Mouse (Mus musculus) megakaryocyte, adult 5-6 weeks (primary cell): ENCODE measurements around the gene Tyms. TPM values are rescaled to one million over a fixed set of nuclear protein-coding genes. Genes with fewer than 3 reads are reported as not detected.

Experiments used
- ATAC-seq: 2 replicates; pipeline ENCODE4 v1.8.0; 2016; ENCODE audit warnings: mild to moderate bottlenecking, inconsistent platforms; ENCODE audit not compliant: poor library complexity, severe bottlenecking
- total RNA-seq, 2 experiments: library from RNA; stranded (forward) in 1 of 2; stranded (reverse) in 1 of 2; fragments of 153-499, 151-499 nt in 1 of 2; fragments of 221-1000, 200-1000 nt in 1 of 2; gene quantifications; 2 replicates each; pipeline versions ENCODE4 v1.2.3 to v1.2.4; 2015 to 2017

Tyms gene
- total RNA-seq (2015): 123 and 146 TPM in 2 replicates
- total RNA-seq (2017): 91.0 and 114 TPM in 2 replicates

- ATAC-seq: peak; percentile 87
Observed at GRCm38 (mm10) chr5:30072825-30073821, at the start of gene Tyms. TSS of gene Tyms (minus strand) at chr5:30073617.

- no peak for ATAC-seq
Observed at GRCm38 (mm10) chr5:30122481-30122880, 49.1 kb upstream of the Tyms start.

GRCm38 (mm10) chr5:30120106-30120505 lies 46.7 kb upstream of the Tyms start:
- no peak for ATAC-seq

GRCm38 (mm10) chr5:30119163-30119562 lies 45.7 kb upstream of the Tyms start:
- ATAC-seq: no peak

- no peak for ATAC-seq
Observed at GRCm38 (mm10) chr5:30118018-30118417, 44.6 kb upstream of the Tyms start.

GRCm38 (mm10) chr5:30115718-30116117 lies 42.3 kb upstream of the Tyms start:
- ATAC-seq: no peak

DNA sequence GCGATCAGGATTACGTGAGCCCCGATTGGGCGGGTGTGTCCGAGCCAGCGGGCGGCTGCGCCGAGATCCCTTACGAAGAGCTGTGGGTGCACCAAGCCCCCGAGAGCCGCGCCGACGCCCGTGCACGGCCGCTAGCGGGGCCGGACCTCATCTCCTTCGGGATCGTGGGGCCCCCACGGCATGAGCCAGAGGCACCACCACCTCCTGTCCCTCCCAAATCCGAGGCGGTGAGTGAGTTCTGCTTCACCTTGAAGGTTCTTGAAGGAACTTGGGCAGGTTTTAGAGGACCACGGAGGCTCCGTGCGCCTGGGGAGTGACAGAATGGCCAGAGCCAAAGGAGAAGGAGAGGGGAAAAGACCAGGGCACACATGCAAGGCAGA lies 41.3 kb upstream of the Tyms start:
- ATAC-seq: no peak

DNA sequence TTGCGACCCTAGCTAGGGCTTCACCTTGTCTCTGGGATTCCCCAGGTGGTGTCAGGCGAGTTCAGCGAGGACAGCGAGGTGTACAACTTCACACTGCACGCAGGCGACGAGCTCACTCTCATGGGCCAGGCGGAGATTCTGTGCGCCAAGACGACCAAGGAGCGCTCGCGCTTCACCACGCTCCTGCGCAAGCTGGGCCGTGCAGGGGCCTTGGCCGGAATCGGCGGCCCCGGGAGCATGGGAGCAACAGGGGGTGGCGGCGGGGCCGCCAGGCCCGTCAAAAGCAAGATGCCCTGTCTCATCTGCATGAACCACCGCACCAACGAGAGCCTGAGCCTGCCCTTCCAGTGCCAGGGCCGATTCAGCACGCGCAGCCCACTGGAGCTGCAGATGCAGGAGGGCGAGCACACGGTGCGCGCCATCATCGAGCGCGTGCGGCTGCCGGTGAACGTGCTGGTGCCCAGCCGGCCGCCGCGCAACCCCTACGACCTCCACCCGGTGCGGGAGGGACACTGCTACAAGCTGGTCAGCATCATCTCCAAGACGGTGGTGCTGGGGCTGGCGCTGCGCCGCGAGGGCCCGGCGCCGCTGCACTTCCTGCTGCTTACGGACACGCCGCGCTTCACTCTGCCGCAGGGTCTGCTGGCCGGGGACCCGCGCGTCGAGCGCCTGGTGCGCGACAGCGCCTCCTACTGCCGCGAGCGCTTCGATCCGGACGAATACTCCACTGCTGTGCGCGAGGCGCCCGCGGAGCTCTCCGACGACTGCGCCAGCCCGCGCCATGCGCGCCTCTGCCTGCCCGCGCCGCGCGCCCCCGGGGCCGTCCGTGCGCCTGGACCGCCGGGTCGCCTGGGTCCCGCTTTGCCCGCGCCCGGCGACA lies 40.7 kb upstream of the Tyms start:
- ATAC-seq: peak; percentile 86

- ATAC-seq: no peak
Observed at GRCm38 (mm10) chr5:30112533-30113068, 39.2 kb upstream of the Tyms start.

DNA sequence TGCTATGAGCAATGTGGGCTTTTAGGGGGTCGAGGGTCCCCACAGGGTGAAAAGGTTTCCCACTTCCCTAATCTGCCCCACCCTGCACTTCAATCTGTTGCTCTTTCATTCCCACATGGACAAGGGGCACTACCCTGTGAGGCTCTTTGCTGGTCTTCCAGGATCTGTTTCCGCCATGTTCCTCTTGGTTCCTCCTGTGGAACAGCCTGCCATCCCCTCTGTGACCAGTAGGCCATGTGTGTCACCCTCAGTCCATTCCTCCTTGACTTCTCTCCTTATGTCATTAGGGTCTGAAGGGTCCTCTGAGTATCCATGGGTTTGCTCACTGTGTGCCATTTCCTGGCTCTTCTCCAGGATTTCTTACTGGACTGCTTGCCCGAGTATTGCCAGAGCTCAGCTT lies 38.4 kb upstream of the Tyms start:
- no peak for ATAC-seq

DNA sequence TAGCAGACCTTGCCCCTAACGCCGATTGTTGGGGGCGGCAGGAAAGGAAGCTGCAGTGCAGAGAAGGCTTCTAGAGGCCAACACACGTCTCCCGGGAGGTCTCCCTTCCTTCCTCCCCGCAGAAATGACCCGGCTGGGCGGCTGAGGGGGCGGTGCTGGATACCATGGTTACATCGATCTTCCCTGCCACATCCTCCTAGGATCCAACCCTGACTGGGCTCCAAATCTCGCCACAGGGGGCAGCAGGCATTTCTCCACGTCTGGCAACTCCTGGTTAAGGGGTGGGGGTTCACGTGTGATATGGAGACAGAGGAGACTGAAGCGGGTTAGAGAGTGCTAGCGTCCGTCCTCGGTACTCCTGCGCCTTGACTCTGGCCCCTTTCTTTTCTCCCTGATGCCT lies 37.7 kb upstream of the Tyms start:
- ATAC-seq: no peak

DNA sequence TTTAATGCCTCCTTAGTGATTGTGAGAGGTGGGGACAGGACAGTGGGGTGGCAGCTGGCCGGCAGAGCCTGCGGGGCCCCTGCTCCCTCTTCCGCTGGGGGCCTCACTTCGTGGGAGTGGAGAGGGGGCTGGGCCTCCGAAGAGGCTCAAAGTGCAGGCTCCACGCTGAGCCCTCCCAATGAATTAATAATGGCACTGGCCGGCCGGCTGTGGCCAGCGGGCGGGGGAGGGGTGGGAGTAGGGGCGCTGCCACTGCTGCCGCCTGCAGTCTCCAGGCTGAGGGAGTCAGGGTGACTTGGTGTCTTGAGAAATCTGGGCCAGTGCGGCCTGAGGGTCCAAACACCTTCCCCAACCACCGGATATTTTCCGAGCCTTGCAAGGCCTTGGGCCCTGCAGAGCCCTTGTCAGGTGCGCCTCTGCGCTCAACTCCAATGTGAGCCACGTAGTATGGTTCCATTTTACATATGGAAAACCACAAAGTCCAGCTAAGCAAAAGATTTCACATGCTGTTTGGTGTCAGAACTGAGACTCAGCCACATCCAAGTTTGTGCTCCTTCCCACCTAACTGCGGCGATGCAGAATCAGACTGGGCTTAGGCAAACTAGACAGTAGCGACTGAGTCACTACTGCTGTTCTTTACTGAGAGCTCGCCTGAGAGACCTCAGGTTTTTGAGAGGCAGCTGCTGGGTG lies 37.1 kb upstream of the Tyms start:
- ATAC-seq: no peak

GRCm38 (mm10) chr5:30109899-30110298 lies 36.5 kb upstream of the Tyms start:
- ATAC-seq: no peak

DNA sequence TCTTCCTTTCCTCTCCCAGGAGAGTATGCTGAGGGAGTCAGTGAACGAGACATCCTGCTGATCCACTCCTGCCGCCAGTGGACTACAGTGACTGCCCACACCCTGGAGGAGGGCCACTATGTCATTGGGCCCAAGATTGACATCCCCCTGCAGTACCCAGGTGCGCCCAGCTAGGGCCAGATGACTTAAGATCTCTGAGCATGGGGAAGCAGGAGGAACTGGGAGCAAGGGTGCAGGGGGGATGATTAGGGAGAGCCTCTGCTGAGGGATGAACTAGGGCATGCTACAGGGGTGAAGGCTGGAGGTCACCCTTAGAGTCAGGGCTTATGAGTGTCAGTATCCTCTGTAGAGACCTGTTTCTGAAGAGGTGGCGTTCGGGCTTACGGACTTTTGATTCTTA lies 34.8 kb upstream of the Tyms start:
- ATAC-seq: no peak

DNA sequence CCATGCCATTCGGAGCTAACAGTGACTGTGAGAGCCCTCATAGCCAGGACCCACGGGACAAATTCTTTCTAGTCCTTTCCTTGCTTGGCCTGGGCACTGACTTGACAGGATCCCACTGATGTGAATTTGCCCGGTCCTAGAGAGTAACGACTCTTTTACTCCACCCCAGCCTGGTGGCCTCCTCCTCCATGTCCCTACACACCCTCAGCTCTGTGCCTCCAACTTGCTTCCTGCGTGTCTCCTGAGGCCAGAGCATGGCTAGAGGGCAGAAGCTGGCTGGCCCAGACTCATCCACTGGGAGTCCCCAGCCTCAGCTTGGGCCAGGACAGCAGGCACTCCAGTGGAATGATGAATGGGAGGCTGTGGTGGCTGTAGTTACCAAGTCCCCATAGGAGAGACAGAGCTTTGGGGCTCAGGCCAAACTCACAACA lies 34.2 kb upstream of the Tyms start:
- ATAC-seq: no peak

DNA sequence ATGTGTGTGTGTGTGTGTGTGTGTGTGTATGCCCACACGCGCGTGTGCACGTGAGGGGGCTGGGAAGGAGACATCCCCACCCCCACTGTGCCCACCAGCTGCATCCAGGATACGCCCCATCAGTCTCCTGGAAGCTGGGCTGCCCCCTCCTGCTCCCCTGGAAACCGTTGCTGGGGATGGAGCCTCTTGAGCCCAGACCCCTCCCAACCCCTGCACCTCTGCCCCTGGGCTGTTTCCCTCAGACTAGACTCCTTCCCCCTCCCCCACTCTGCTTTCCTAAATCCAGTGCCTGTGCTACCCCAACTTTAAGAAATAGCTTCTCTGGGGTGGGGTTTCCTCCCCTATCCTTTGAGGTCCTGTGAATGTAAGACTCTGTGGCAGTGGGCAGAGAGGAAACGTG lies 33.8 kb upstream of the Tyms start:
- no peak for ATAC-seq

- no peak for ATAC-seq
Observed at GRCm38 (mm10) chr5:30106756-30107155, 33.3 kb upstream of the Tyms start.

DNA sequence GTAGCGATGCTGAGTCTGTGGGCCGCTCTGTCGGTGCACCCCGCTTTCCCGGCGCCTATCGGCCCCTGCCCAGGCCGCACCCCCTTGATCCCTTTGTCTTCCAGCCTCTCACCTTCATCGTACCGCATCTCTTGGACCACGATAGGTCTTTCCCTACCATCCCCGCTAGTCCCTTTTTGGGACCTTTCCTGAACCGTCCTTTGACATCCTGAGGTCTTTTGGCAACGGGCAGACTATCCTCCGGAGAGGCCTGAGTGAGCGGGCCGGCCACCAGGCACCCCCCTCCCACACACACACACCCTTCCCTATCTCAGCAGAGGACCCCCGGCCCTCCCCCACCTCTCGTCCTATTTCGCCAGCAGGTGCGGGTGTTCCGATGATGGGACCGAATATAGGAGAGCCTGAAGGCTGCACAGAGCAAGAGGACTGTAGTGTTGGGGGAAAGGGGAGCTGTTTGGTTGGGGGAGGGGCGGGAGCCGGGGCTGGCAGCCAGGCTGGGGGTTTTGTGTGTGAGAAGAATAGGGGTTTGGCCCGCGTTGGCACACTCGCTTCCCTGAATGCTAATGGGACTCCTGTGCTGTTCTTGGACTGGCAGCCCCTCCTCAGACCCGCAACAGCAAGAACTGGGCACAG lies 32.4 kb upstream of the Tyms start, which contains the start of gene 3110082J24Rik:
3110082J24Rik (minus strand) TSS at position 419 of the 633 bp plus-strand sequence.
- no peak for ATAC-seq

DNA sequence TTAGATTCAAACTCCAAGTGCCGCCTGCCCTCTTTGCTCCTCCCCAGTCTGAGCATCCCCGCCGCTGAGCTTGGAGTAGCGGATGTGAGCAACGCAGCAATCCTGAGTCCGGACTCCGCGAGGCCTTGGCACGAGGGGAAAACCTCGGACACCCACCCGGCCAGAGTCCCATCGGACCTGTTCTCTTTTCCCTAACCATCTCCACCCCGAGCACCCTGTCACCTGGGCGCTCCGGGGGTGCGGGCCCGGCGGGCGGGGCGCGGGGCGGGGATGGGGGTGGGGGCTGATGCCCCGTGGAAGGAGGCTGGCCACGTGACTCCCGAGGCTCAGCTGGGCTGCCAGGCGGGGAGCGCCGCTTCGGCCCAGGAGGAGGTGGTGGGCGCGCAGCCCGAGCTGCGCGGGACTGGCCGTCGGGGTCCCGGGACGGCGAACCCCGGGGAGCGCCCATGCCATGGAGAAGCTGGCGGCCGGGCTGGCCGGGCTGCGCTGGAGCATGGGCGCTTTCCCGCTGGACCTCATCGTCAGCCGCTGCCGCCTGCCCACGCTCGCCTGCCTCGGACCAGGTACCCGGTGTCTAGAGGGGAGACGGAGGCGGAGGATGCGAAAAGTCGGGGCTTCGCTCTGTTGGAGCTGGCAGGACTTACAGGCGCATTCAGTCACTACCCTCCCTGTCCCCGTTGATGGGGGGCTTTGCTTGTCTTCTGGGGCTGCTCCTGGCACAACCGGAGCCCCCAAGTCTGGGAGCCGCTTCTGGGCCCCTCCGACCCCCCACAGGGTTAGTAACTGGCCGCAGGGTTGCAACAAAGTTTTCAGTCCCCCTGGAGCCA lies 31.6 kb upstream of the Tyms start, which contains the start of gene Garem2:
Garem2 (plus strand) TSS at position 321 of the 827 bp plus-strand sequence.
- no peak for ATAC-seq
